Mouse (Mus musculus) heart, embryonic 16.5 days (tissue): ENCODE measurements around the gene Nt5m. TPM values are rescaled to one million over a fixed set of nuclear protein-coding genes. Genes with fewer than 3 reads are reported as not detected.
A peak's percentile ranks its signal among the peaks of the same experiment; 100 is the strongest.

Experiments used
- ATAC-seq: fragments of 200-750 bp; cut with Nextera tagmentation; replicated peaks from 2 replicates; pipeline ENCODE4 v1.8.0; 2017; ENCODE audit warnings: moderate number of reproducible peaks; ENCODE audit not compliant: insufficient read depth, low FRiP score; ENCODE audit errors: extremely low read depth
- H3K27ac ChIP-seq: fragments of 300-500 bp; sonication (generic); 2 replicates; pipeline ENCODE4 v1.5.1; 2014; ENCODE audit warnings: mild to moderate bottlenecking, low read length, control low read depth, moderate library complexity
- H3K27me3 ChIP-seq: fragments of 300-500 bp; sonication (generic); 2 replicates; pipeline ENCODE4 v1.6.1; 2014; ENCODE audit warnings: low read length, mixed read lengths; ENCODE audit not compliant: control insufficient read depth, insufficient read depth
- H3K36me3 ChIP-seq: fragments of 300-500 bp; sonication (generic); 2 replicates; pipeline ENCODE4 v1.6.1; 2014; ENCODE audit not compliant: control insufficient read depth, insufficient read depth
- H3K4me1 ChIP-seq: fragments of 300-500 bp; sonication (generic); 2 replicates; pipeline ENCODE4 v1.6.1; 2014; ENCODE audit warnings: low read length, mixed read lengths; ENCODE audit not compliant: control insufficient read depth, insufficient read depth
- H3K4me2 ChIP-seq: fragments of 300-500 bp; sonication (generic); 2 replicates; pipeline ENCODE4 v1.6.1; 2014; ENCODE audit warnings: low read depth, mild to moderate bottlenecking, control low read depth, low read length
- H3K4me3 ChIP-seq: fragments of 300-500 bp; sonication (generic); 2 replicates; pipeline ENCODE4 v1.5.1; 2014; ENCODE audit warnings: mild to moderate bottlenecking, control low read depth, low read length
- H3K9ac ChIP-seq: fragments of 300-500 bp; sonication (generic); 2 replicates; pipeline ENCODE4 v1.6.1; 2014; ENCODE audit warnings: low read length, control low read depth
- H3K9me3 ChIP-seq: fragments of 300-500 bp; sonication (generic); replicated peaks from 2 replicates; pipeline ENCODE4 v1.6.1; 2016; ENCODE audit warnings: low read length; ENCODE audit not compliant: control insufficient read depth
- WGBS: fragments of 180-500 bp; shearing (Covaris S2); extraction: QIAGEN DNeasy Blood & Tissue Kit; methylation state at CpG from one replicate; pipeline ENCODE4 v1.1.7; 2014; 5-methylcytosine and 5-hydroxymethylcytosine counted together
- polyA plus RNA-seq: library from polyadenylated mRNA; unstranded; fragments of >200 nt; fragmentation: Nextera tagmentation; extraction: Ambion mirVana; gene quantifications from 2 replicates; pipeline ENCODE4 v1.2.1, GENCODE M21; 2015

Gene Nt5m
- polyA plus RNA-seq, 1 experiment from 2014 or later: 42.4 TPM

DNA sequence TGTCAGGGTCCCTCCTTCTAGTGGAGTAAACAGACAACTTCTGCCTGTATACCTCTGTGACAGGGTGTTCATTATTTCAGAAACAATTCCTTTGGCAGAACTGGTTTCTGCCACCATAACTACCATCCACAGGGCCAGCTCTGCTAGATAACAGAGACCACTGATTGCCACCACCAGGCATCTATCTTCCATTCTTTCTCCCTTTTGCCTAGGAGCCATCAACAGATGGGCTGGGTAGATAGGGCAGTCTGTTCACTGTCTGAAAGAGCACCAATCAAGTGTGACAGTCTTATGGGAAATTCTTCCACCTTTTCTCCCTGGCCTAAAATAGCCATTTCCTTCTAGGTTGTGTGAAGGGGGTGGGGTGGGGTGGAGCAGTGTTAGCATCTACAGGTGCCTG lies 71.3 kb downstream of the Nt5m start:
- Histone ChIP-seq H3K36me3 (no peaks in the 10 kb centered on the region), H3K4me2 (no peak overlapping the region), H3K4me1 (0 out of 2 replicates have a peak, but pooled peaks cover 1% of the 10 kb centered on the region), H3K9ac (no peak overlapping the region), H3K27me3 (no peaks in the 10 kb centered on the region), H3K9me3 (no peaks in the 10 kb centered on the region), H3K4me3 (no peak overlapping the region), H3K27ac (no peak overlapping the region)
- ATAC-seq: no peak

DNA sequence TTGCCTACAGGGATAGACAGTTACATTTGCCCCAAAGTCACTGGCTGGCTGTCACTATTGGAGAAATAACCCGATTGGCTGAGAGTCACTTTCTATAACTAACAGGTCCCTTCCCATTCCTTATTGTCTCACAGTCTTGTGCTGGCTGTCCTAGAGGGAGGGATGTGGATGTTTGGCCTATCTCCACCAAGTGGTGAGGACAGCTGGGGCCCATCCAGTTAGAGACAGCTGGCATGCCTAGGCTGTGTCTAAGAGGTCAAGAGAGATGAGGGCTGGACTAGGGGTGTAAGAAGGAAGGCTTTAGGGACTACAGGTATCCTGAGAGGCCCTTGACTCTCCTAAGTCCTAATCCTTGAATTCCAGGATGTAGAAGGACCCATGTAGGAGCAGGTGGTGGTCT lies 72.3 kb downstream of the Nt5m start:
- Histone ChIP-seq H3K4me3 (no peak overlapping the region), H3K9ac (no peak overlapping the region), H3K27ac (no peak overlapping the region), H3K4me2 (no peak overlapping the region), H3K27me3 (no peaks in the 10 kb centered on the region), H3K9me3 (no peaks in the 10 kb centered on the region), H3K36me3 (no peaks in the 10 kb centered on the region), H3K4me1 (0 out of 2 replicates have a peak, but pooled peaks cover 2% of the 10 kb centered on the region)
- no peak for ATAC-seq
- 80% methylated on average over 1 of the region's 1 CpGs for WGBS

DNA sequence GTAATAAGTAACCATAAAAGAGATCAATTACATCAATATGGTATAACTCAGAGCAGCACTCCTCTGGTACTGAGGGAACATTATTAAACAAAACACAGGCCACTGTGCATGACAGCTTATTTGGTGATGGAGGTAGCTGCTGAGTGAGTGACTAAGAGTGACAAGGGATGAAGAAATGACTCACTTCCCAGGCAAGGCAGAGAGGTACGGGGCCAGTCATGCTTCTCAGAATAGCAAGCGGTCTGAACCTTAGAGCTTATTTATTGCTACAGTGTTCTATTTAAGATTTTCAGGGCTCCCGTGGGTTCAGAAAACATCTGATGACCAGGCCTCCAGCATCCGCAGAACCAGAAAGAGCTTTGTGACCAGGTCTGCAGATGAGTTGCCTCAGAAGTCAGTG lies 74.5 kb downstream of the Nt5m start:
- H3K36me3 ChIP-seq: no peaks in the 10 kb centered on the region
- no peak overlapping the region for H3K4me2 ChIP-seq
- WGBS: 60% methylated on average over 4 of the region's 4 CpGs
- H3K9me3 ChIP-seq: no peaks in the 10 kb centered on the region
- no peak overlapping the region for H3K4me3 ChIP-seq
- no peak for ATAC-seq
- no peak overlapping the region for H3K9ac ChIP-seq
- peaks cover 10% of the 10 kb centered on the region for H3K4me1 ChIP-seq
- H3K27me3 ChIP-seq: no peaks in the 10 kb centered on the region
- no peak overlapping the region for H3K27ac ChIP-seq

DNA sequence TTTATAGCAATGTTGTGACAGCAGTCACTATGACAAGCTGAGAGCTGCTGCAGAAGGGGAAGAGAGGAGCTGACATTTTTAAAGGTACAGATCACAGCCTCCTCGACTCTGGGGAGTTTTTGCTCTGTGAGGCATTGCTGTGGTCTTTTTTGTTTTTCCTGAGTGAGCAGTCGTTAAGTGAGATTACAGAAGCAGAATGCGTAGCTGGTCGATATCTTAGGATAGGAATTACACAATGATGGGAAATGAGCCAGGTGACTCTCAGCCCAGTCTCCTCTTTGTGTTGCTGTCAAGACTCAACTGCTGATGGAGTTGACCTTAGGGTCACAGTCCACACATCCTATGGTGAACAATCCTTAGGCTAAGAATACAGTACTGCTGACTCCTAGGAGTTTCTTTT lies 78.8 kb downstream of the Nt5m start:
- H3K4me1 ChIP-seq: peaks cover 10% of the 10 kb centered on the region
- 0 out of 2 replicates have a peak overlapping the region, but pooled peaks have one; percentile 9 for H3K9ac ChIP-seq
- H3K4me3 ChIP-seq: no peak overlapping the region
- no peaks in the 10 kb centered on the region for H3K9me3 ChIP-seq
- H3K27ac ChIP-seq: peak overlapping the region; percentile 52
- ATAC-seq: peak; percentile 59
- no peaks in the 10 kb centered on the region for H3K36me3 ChIP-seq
- no peaks in the 10 kb centered on the region for H3K27me3 ChIP-seq
- WGBS: 10% methylated on average over 4 of the region's 4 CpGs
- H3K4me2 ChIP-seq: no peak overlapping the region

- Histone ChIP-seq H3K27ac (no peak overlapping the region), H3K4me1 (peaks cover 10% of the 10 kb centered on the region), H3K36me3 (no peaks in the 10 kb centered on the region), H3K9ac (no peak overlapping the region), H3K9me3 (no peaks in the 10 kb centered on the region), H3K4me2 (no peak overlapping the region), H3K27me3 (no peaks in the 10 kb centered on the region), H3K4me3 (no peak overlapping the region)
- 38% methylated on average over 3 of the region's 3 CpGs for WGBS
- no peak for ATAC-seq
These were observed 80.2 kb downstream of the Nt5m start for GRCm38 (mm10) chr11:59919401-59919800.

GRCm38 (mm10) chr11:59920331-59920730 lies 81.1 kb downstream of the Nt5m start:
- H3K4me3 ChIP-seq: no peak overlapping the region
- no peaks in the 10 kb centered on the region for H3K9me3 ChIP-seq
- WGBS: 61% methylated on average over 5 of the region's 5 CpGs
- H3K4me2 ChIP-seq: no peak overlapping the region
- no peaks in the 10 kb centered on the region for H3K36me3 ChIP-seq
- H3K4me1 ChIP-seq: peaks cover 10% of the 10 kb centered on the region
- no peak overlapping the region; the same call in 1 of the 2 replicates for H3K27ac ChIP-seq
- H3K9ac ChIP-seq: no peak overlapping the region
- no peak for ATAC-seq
- no peaks in the 10 kb centered on the region for H3K27me3 ChIP-seq

DNA sequence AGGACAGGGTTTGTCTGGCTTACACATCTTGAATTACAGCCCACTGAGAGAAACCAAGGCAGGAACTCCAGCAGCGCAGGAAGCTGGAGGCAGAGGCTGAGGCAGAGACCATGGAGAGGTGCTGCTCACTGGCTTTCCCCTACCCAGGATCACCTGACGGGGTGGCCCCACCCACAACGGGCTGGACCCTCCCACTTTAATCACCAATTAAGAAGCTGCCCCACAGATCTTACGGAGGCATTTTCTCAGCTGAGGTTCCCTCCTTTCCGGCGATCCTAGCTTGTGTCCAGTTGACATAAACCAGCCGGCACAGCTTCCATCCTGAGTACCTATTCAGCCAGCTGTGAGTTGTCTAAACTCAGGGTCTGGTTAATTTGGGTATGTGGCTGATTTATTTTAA lies 82.0 kb downstream of the Nt5m start:
- WGBS: 28% methylated on average over 7 of the region's 7 CpGs
- H3K9me3 ChIP-seq: no peaks in the 10 kb centered on the region
- H3K36me3 ChIP-seq: no peaks in the 10 kb centered on the region
- no peak overlapping the region for H3K27ac ChIP-seq
- H3K27me3 ChIP-seq: no peaks in the 10 kb centered on the region
- no peak overlapping the region for H3K4me3 ChIP-seq
- H3K9ac ChIP-seq: no peak overlapping the region
- H3K4me1 ChIP-seq: peaks cover 8% of the 10 kb centered on the region
- ATAC-seq: 0 out of 2 replicates have a peak, but pooled peaks have one; percentile 20
- no peak overlapping the region for H3K4me2 ChIP-seq

DNA sequence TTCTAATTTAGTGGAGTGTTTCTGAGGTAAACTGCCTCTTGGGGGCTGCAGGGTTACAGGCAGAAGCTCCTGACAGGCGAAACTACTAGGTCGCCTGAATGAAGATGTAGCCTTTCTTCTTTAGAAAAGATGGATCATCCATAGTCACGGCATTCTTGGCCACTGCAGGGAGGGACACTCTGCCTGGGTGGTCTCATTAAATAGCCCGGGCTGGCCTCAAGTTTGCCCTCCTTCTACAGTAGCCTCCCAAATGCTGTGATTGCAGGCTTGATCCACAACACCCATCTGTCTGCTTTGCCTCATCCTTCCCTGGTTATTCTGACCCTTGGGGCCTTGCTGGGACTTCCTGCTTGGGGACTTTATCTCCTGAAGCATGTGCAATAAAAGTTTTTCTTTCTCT lies 90.8 kb downstream of the Nt5m start:
- Histone ChIP-seq H3K4me1 (peaks cover 8% of the 10 kb centered on the region; the same call in 1 of the 2 replicates), H3K36me3 (no peaks in the 10 kb centered on the region), H3K27ac (no peak overlapping the region), H3K27me3 (no peaks in the 10 kb centered on the region), H3K4me3 (no peak overlapping the region), H3K4me2 (no peak overlapping the region), H3K9ac (no peak overlapping the region), H3K9me3 (no peaks in the 10 kb centered on the region)
- 74% methylated on average over 4 of the region's 4 CpGs for WGBS
- no peak for ATAC-seq
